Mouse (Mus musculus) lung, postnatal 0 days (tissue): Measurements from ENCODE around the gene Leap2.

Experiments
- CTCF ChIP-seq: IDR thresholded peaks from 2 replicates; pipeline ENCODE4 v1.5.1; 2016; ENCODE audit warnings: antibody characterized with exemption, mild to moderate bottlenecking
- EP300 ChIP-seq: IDR thresholded peaks from 2 replicates; pipeline ENCODE4 v1.6.1; 2016; ENCODE audit warnings: antibody characterized with exemption, mild to moderate bottlenecking, control low read depth

DNA sequence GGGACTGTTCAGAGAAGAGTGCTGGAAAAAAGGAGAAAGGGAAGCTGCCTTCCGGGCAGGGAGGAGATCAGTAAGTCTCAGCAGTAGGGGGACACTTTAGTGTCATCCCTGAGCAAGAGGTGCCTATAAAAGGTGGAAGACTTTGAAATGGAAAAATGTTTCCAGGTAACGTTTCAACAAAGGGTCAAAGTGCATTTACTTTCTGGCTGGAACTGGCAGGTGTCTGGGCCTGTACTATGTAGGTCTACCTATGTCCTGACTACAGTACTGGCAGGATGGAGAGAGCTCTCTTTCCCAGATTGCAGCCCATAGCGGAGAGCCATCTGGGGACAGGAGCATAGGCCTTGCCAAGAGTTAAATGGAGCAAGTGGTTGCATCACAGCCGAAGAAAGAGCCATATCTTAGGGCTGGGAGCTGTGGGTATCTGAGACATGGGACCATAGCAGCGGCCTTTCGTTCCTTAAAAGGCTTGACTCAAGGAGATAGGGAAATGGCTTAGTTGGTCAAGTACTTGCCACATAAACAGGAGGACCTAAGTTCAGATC is 2.8 kb upstream of the Leap2 start:
- no peak for TF ChIP-seq CTCF
- no peak for TF ChIP-seq EP300
